Mouse (Mus musculus) layer of hippocampus, adult 9-10 months (tissue): ENCODE data around the gene Zmat5.

Source experiments
- DNase-seq: peaks from one replicate; pipeline ENCODE4 v3.0.0; 2022; ENCODE audit warnings: low spot score

Gene Zmat5

GRCm38 (mm10) chr11:4780927-4781326, 76.4 kb downstream of the Zmat5 start:
- no peak for DNase-seq

DNA sequence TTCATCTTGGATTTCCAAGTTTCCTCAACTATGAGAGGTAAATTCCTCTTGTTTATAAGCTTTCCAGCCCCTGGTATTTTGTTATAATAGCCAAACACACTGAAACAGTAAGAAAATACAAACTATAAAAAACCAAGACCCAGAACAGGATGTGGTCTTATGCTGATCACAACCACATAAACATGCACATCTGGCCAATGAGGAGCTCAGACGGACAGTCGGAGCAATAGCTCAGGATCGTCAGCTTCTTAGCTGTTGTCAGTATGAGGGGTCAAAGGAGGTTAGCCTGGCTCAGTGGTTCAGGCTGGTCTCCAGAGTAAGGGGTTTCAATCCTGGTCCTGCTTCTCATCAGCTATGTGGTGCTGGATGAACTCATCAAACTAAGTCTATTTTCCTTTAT, 78.6 kb downstream of the Zmat5 start:
- DNase-seq, result no peak

- DNase-seq, result no peak
Measured at GRCm38 (mm10) chr11:4784629-4785142, 80.2 kb downstream of the Zmat5 start.
